Mouse (Mus musculus) G1E (cell line): ENCODE results near the gene Nkrf. TPM values are rescaled to one million over a fixed set of nuclear protein-coding genes. Genes with fewer than 3 reads are reported as not detected.

ENCODE experiments used
- ATAC-seq: 2 replicates; pipeline ENCODE4 v1.8.0; 2016; ENCODE audit warnings: mild to moderate bottlenecking; ENCODE audit not compliant: insufficient number of reproducible peaks, poor library complexity, low FRiP score, severe bottlenecking; ENCODE audit errors: extremely low read depth
- DNase-seq: peaks from one replicate; pipeline ENCODE4 v3.0.0; 2012; ENCODE audit warnings: low spot score
- H3K27me3 ChIP-seq: 2 replicates; pipeline ENCODE4 v1.6.1; 2012; ENCODE audit warnings: mild to moderate bottlenecking, low read length, inconsistent platforms; ENCODE audit not compliant: insufficient read depth
- H3K36me3 ChIP-seq: replicated peaks from 2 replicates; pipeline ENCODE3; 2012; ENCODE audit warnings: mild to moderate bottlenecking, inconsistent platforms
- H3K4me1 ChIP-seq: 2 replicates; pipeline ENCODE4 v1.6.1; 2012; ENCODE audit warnings: low read depth, low read length, inconsistent platforms, mixed read lengths; ENCODE audit not compliant: insufficient read depth
- H3K4me3 ChIP-seq: 2 replicates; pipeline ENCODE4 v1.5.1; 2012; ENCODE audit warnings: low read depth, mild to moderate bottlenecking, inconsistent platforms, low read length, moderate library complexity, mixed read lengths
- H3K9me3 ChIP-seq: replicated peaks from 2 replicates; pipeline ENCODE4 v1.6.1; 2012; ENCODE audit warnings: inconsistent platforms
- CTCF ChIP-seq: IDR thresholded peaks from 2 replicates; pipeline ENCODE4 v1.5.1; 2012; ENCODE audit warnings: low read depth, low read length, inconsistent platforms, mixed read lengths
- GATA1 ChIP-seq: IDR thresholded peaks from 2 replicates; pipeline ENCODE4 v1.6.1; 2012; ENCODE audit warnings: borderline replicate concordance, low read length, inconsistent platforms, mixed read lengths
- GATA2 ChIP-seq: IDR thresholded peaks from 2 replicates; pipeline ENCODE4 v1.6.1; 2012; ENCODE audit warnings: low read depth, low read length, inconsistent platforms, borderline replicate concordance
- POLR2AphosphoS5 ChIP-seq: IDR thresholded peaks from 2 replicates; pipeline ENCODE4 v1.6.1; 2012; ENCODE audit warnings: low read depth, low read length, inconsistent platforms; ENCODE audit not compliant: insufficient replicate concordance
- TAL1 ChIP-seq: conservative IDR thresholded peaks from 2 replicates; pipeline ENCODE4 v1.6.1; 2012; ENCODE audit warnings: low read depth, low read length, inconsistent platforms, mixed read lengths
- polyA plus RNA-seq: library from polyadenylated mRNA; stranded (reverse); fragments of >175 nt; gene quantifications from 2 replicates; pipeline ENCODE4 v1.2.3, GENCODE M21; 2012
- total RNA-seq, 2 experiments: library from RNA; stranded (forward) in 1 of 2; stranded (reverse) in 1 of 2; fragments of 200-1000 nt in 1 of 2; fragments of >200 nt in 1 of 2; fragmentation: Nextera tagmentation in 1 of 2; gene quantifications; 2 replicates each; pipeline ENCODE4 v1.2.3; 2014 to 2017

Gene Nkrf
- total and polyA plus RNA-seq, 3 experiments: 1.5 to 20.2 (median 12.2) TPM

GRCm38 (mm10) chrX:36884719-36885118 lies 18.0 kb downstream of the Nkrf start:
- H3K4me1 ChIP-seq: no peaks in the 10 kb centered on the region
- H3K4me3 ChIP-seq: no peak overlapping the region
- DNase-seq (no peak), ATAC-seq (no peak)
- TF ChIP-seq GATA2 (no peak), GATA1 (no peak), CTCF (no peak), TAL1 (no peak), POLR2AphosphoS5 (no peak)
- H3K27me3 ChIP-seq: no peaks in the 10 kb centered on the region
- peaks cover 42% of the 10 kb centered on the region for H3K36me3 ChIP-seq
- H3K9me3 ChIP-seq: no peaks in the 10 kb centered on the region

GRCm38 (mm10) chrX:36874704-36875128 lies 28.0 kb downstream of the Nkrf start:
- H3K36me3 ChIP-seq: peaks cover 20% of the 10 kb centered on the region
- no peaks in the 10 kb centered on the region for H3K27me3 ChIP-seq
- peaks cover 8% of the 10 kb centered on the region; the same call in 1 of the 2 replicates for H3K4me1 ChIP-seq
- ATAC-seq (no peak), DNase-seq (peak; percentile 6)
- TF ChIP-seq GATA1 (no peak), CTCF (no peak), TAL1 (no peak), GATA2 (no peak), POLR2AphosphoS5 (no peak)
- H3K9me3 ChIP-seq: no peaks in the 10 kb centered on the region
- H3K4me3 ChIP-seq: peak overlapping the region; percentile 77

- H3K9me3 ChIP-seq: no peaks in the 10 kb centered on the region
- peaks cover 16% of the 10 kb centered on the region for H3K36me3 ChIP-seq
- no peaks in the 10 kb centered on the region for H3K27me3 ChIP-seq
- ATAC-seq (peak; percentile 45), DNase-seq (peak; percentile 64)
- peak overlapping the region; percentile 77 for H3K4me3 ChIP-seq
- TF ChIP-seq GATA2 (no peak), GATA1 (no peak)
- peaks cover 8% of the 10 kb centered on the region; the same call in 1 of the 2 replicates for H3K4me1 ChIP-seq
Measured at GRCm38 (mm10) chrX:36874178-36874696, 28.5 kb downstream of the Nkrf start.

GRCm38 (mm10) chrX:36873765-36874164 lies 28.9 kb downstream of the Nkrf start, which contains the start of the genes Ube2a and C330007P06Rik:
Ube2a (plus strand) TSS chrX:36873900.
C330007P06Rik (minus strand) TSS chrX:36874111.
- H3K4me3 ChIP-seq: peak within 1 kb of the TSS; percentile 77
- ATAC-seq (peak; percentile 28), DNase-seq (no peak)
- no peaks in the 10 kb centered on the region for H3K27me3 ChIP-seq
- H3K9me3 ChIP-seq: no peaks in the 10 kb centered on the region
- TF ChIP-seq TAL1: no peak
- no peak for TF ChIP-seq POLR2AphosphoS5
- no peak for TF ChIP-seq GATA2
- TF ChIP-seq CTCF: no peak
- TF ChIP-seq GATA1: no peak
- peaks cover 8% of the 10 kb centered on the region; the same call in 1 of the 2 replicates for H3K4me1 ChIP-seq
- H3K36me3 ChIP-seq: peaks cover 13% of the 10 kb centered on the region

GRCm38 (mm10) chrX:36870372-36870771 lies 32.3 kb downstream of the Nkrf start:
- H3K4me1 ChIP-seq: peaks cover 5% of the 10 kb centered on the region; the same call in 1 of the 2 replicates
- DNase-seq: no peak
- no peaks in the 10 kb centered on the region for H3K27me3 ChIP-seq
- no peak for ATAC-seq
- no peak overlapping the region for H3K4me3 ChIP-seq
- peaks cover under 1% of the 10 kb centered on the region for H3K36me3 ChIP-seq
- no peak for TF ChIP-seq GATA2
- no peak for TF ChIP-seq CTCF
- TF ChIP-seq GATA1: no peak
- TF ChIP-seq POLR2AphosphoS5: no peak
- no peak for TF ChIP-seq TAL1
- no peaks in the 10 kb centered on the region for H3K9me3 ChIP-seq

- DNase-seq (no peak), ATAC-seq (no peak)
- TF ChIP-seq POLR2AphosphoS5 (no peak), GATA1 (no peak), CTCF (no peak), GATA2 (no peak), TAL1 (no peak)
- Histone ChIP-seq H3K4me1 (peaks cover 6% of the 10 kb centered on the region), H3K36me3 (peaks cover 15% of the 10 kb centered on the region), H3K27me3 (no peaks in the 10 kb centered on the region), H3K9me3 (no peaks in the 10 kb centered on the region), H3K4me3 (peak overlapping the region; percentile 70; the same call in 1 of the 2 replicates)
Measured at GRCm38 (mm10) chrX:36864609-36865328, 37.9 kb downstream of the Nkrf start.
